Mouse (Mus musculus): Measurements from ENCODE around the gene Ippk. TPM values are rescaled to one million over a fixed set of nuclear protein-coding genes. Genes with fewer than 3 reads are reported as not detected.

Gene Ippk
- total and polyA plus RNA-seq, 2 experiments: 3.9 to 5.0 TPM

- no peak for DNase-seq (ENCODE audit: extremely low read depth, low read depth, low spot score)
- H3K27ac ChIP-seq (replicated peaks; ENCODE audit: insufficient read depth, low read depth, low read length): no peak overlapping the region
- peaks cover 5% of the 10 kb centered on the region for H3K4me1 ChIP-seq (ENCODE audit: control insufficient read depth, insufficient read depth, low read length)
- no peak overlapping the region for H3K4me3 ChIP-seq (ENCODE audit: insufficient read depth, low read depth, low read length)
- no peaks in the 10 kb centered on the region for H3K27me3 ChIP-seq (ENCODE audit: control insufficient read depth, insufficient read depth, low read length)
- no peak overlapping the region for H3K9ac ChIP-seq (ENCODE audit: low read depth, low read length)
- WGBS: 98% methylated on average over 3 of the region's 3 CpGs
- H3K79me2 ChIP-seq (ENCODE audit: control insufficient read depth, insufficient read depth, low read length): no peaks in the 10 kb centered on the region
- no peak for TF ChIP-seq CTCF (IDR thresholded peaks at IDR 0.05; ENCODE audit: low read depth, low read length)
- no peak for TF ChIP-seq POLR2A (IDR thresholded peaks at IDR 0.05; ENCODE audit: extremely low read depth, insufficient read depth, low read length)
- H3K36me3 ChIP-seq (ENCODE audit: control insufficient read depth, insufficient read depth, low read length): no peaks in the 10 kb centered on the region
Measured at GRCm38 (mm10) chr13:49477887-49478286, 56.8 kb downstream of the Ippk start.

DNA sequence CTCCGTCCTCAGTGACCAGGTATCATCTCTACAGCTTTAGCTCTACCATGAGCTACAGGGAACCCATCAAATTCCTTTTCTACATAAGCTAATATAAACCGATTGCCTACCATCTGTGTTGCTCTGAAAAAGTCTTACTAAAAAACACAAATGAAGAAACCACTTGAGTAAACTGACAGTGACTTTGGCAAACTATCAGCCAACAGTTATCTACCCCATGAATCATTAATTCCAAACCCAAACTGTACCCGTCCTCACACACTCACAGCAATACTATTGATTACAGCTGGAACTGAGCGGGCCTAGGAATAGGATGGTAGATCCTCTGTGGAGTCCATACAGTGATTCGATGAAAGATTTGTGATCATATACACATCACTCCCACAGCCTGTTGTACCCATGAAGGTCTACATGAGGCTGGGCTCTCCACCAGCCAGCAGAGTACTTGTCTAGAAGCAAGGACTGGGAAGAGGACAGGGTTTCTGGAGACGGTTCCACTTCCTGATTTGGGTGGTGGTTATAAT lies 57.9 kb downstream of the Ippk start:
- Histone ChIP-seq H3K79me2 (ENCODE audit: control insufficient read depth, insufficient read depth, low read length) (no peaks in the 10 kb centered on the region), H3K9ac (ENCODE audit: low read depth, low read length) (no peak overlapping the region), H3K27ac (replicated peaks; ENCODE audit: insufficient read depth, low read depth, low read length) (peak overlapping the region; percentile 28; the same call in 1 of the 2 replicates), H3K4me1 (ENCODE audit: control insufficient read depth, insufficient read depth, low read length) (peaks cover 5% of the 10 kb centered on the region), H3K4me3 (ENCODE audit: insufficient read depth, low read depth, low read length) (no peak overlapping the region), H3K36me3 (ENCODE audit: control insufficient read depth, insufficient read depth, low read length) (no peaks in the 10 kb centered on the region), H3K27me3 (ENCODE audit: control insufficient read depth, insufficient read depth, low read length) (no peaks in the 10 kb centered on the region)
- peak; percentile 90 for DNase-seq (ENCODE audit: extremely low read depth, low read depth, low spot score)
- no peak for TF ChIP-seq CTCF (IDR thresholded peaks at IDR 0.05; ENCODE audit: low read depth, low read length)
- TF ChIP-seq POLR2A (IDR thresholded peaks at IDR 0.05; ENCODE audit: extremely low read depth, insufficient read depth, low read length): no peak
- WGBS: 39% methylated on average over 6 of the region's 6 CpGs

DNA sequence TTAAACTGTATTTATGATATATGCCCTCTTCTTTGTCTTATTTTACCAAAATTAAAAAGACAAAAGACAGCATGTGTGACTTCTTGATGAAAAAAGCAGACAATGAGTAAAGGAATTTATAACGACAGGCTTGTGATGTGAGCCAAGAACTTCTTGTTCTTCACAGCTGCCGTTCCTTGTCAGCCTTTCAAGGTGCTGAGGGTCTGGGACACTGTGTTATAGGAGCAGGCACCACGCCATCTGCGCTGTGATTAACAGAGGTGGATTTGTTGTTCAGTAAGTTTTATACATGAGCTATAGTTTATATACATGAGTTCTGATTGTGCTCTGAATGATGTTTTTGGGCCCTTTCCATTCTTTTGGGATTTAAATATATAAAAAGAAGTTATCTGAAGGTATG lies 58.4 kb downstream of the Ippk start:
- no peak for DNase-seq (ENCODE audit: extremely low read depth, low read depth, low spot score)

GRCm38 (mm10) chr13:49480057-49480456 lies 59.0 kb downstream of the Ippk start:
- WGBS: 20% methylated on average over 2 of the region's 2 CpGs
- no peak for TF ChIP-seq POLR2A (IDR thresholded peaks at IDR 0.05; ENCODE audit: extremely low read depth, insufficient read depth, low read length)
- TF ChIP-seq CTCF (IDR thresholded peaks at IDR 0.05; ENCODE audit: low read depth, low read length): no peak
- H3K79me2 ChIP-seq (ENCODE audit: control insufficient read depth, insufficient read depth, low read length): no peaks in the 10 kb centered on the region
- no peaks in the 10 kb centered on the region for H3K36me3 ChIP-seq (ENCODE audit: control insufficient read depth, insufficient read depth, low read length)
- no peak overlapping the region for H3K9ac ChIP-seq (ENCODE audit: low read depth, low read length)
- H3K4me1 ChIP-seq (ENCODE audit: control insufficient read depth, insufficient read depth, low read length): peaks cover 5% of the 10 kb centered on the region
- no peak overlapping the region for H3K4me3 ChIP-seq (ENCODE audit: insufficient read depth, low read depth, low read length)
- H3K27ac ChIP-seq (replicated peaks; ENCODE audit: insufficient read depth, low read depth, low read length): no peak overlapping the region
- peak; percentile 95 for DNase-seq (ENCODE audit: extremely low read depth, low read depth, low spot score)
- H3K27me3 ChIP-seq (ENCODE audit: control insufficient read depth, insufficient read depth, low read length): no peaks in the 10 kb centered on the region

More for the DNA sequence above, 58.4 kb downstream of the Ippk start:
- Histone ChIP-seq H3K4me3 (ENCODE audit: insufficient read depth, low read depth, low read length) (no peak overlapping the region), H3K4me1 (ENCODE audit: control insufficient read depth, insufficient read depth, low read length) (peaks cover 5% of the 10 kb centered on the region), H3K79me2 (ENCODE audit: control insufficient read depth, insufficient read depth, low read length) (no peaks in the 10 kb centered on the region), H3K9ac (ENCODE audit: low read depth, low read length) (no peak overlapping the region), H3K27ac (replicated peaks; ENCODE audit: insufficient read depth, low read depth, low read length) (no peak overlapping the region), H3K36me3 (ENCODE audit: control insufficient read depth, insufficient read depth, low read length) (no peaks in the 10 kb centered on the region), H3K27me3 (ENCODE audit: control insufficient read depth, insufficient read depth, low read length) (no peaks in the 10 kb centered on the region)
- no peak for TF ChIP-seq CTCF (IDR thresholded peaks at IDR 0.05; ENCODE audit: low read depth, low read length)
- 73% methylated on average over 4 of the region's 4 CpGs for WGBS

- Histone ChIP-seq H3K27ac (replicated peaks; ENCODE audit: insufficient read depth, low read depth, low read length) (no peak overlapping the region), H3K36me3 (ENCODE audit: control insufficient read depth, insufficient read depth, low read length) (no peaks in the 10 kb centered on the region), H3K79me2 (ENCODE audit: control insufficient read depth, insufficient read depth, low read length) (no peaks in the 10 kb centered on the region), H3K27me3 (ENCODE audit: control insufficient read depth, insufficient read depth, low read length) (no peaks in the 10 kb centered on the region), H3K4me3 (ENCODE audit: insufficient read depth, low read depth, low read length) (no peak overlapping the region), H3K9ac (ENCODE audit: low read depth, low read length) (no peak overlapping the region), H3K4me1 (ENCODE audit: control insufficient read depth, insufficient read depth, low read length) (peaks cover 5% of the 10 kb centered on the region)
- WGBS: 77% methylated on average over 5 of the region's 5 CpGs
- DNase-seq (ENCODE audit: extremely low read depth, low read depth, low spot score): no peak
- TF ChIP-seq CTCF (IDR thresholded peaks at IDR 0.05; ENCODE audit: low read depth, low read length): no peak
- TF ChIP-seq POLR2A (IDR thresholded peaks at IDR 0.05; ENCODE audit: extremely low read depth, insufficient read depth, low read length): no peak
Measured at GRCm38 (mm10) chr13:49480551-49480950, 59.5 kb downstream of the Ippk start.

DNA sequence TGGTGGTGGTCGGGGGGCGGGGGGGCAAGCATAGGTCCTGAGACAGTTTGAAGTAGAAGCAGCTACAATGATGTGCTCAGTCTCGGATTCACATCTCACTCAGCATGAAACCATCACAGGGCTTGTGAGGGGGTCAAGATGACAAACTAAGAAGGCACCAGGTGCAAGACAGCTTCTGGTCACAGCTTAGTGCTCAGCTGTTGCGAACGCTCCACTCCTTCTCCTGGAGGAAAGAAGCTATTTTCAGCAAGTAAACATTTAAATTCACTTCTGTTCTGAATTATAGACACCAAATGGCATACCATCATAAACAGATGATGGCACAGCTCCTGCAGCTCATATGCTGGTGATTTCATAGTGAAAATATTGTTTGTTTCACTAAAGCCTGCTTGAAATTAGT lies 64.3 kb downstream of the Ippk start:
- TF ChIP-seq CTCF (IDR thresholded peaks at IDR 0.05; ENCODE audit: low read depth, low read length): no peak
- no peak for TF ChIP-seq POLR2A (IDR thresholded peaks at IDR 0.05; ENCODE audit: extremely low read depth, insufficient read depth, low read length)
- no peaks in the 10 kb centered on the region for H3K36me3 ChIP-seq (ENCODE audit: control insufficient read depth, insufficient read depth, low read length)
- H3K79me2 ChIP-seq (ENCODE audit: control insufficient read depth, insufficient read depth, low read length): no peaks in the 10 kb centered on the region
- H3K9ac ChIP-seq (ENCODE audit: low read depth, low read length): no peak overlapping the region
- WGBS: 96% methylated on average over 5 of the region's 5 CpGs
- H3K27me3 ChIP-seq (ENCODE audit: control insufficient read depth, insufficient read depth, low read length): no peaks in the 10 kb centered on the region
- no peak overlapping the region for H3K4me3 ChIP-seq (ENCODE audit: insufficient read depth, low read depth, low read length)
- H3K4me1 ChIP-seq (ENCODE audit: control insufficient read depth, insufficient read depth, low read length): no peaks in the 10 kb centered on the region
- DNase-seq (ENCODE audit: extremely low read depth, low read depth, low spot score): no peak
- H3K27ac ChIP-seq (replicated peaks; ENCODE audit: insufficient read depth, low read depth, low read length): no peak overlapping the region

Data from liver, adult 2 months (tissue).